In the genomic region with DNA sequence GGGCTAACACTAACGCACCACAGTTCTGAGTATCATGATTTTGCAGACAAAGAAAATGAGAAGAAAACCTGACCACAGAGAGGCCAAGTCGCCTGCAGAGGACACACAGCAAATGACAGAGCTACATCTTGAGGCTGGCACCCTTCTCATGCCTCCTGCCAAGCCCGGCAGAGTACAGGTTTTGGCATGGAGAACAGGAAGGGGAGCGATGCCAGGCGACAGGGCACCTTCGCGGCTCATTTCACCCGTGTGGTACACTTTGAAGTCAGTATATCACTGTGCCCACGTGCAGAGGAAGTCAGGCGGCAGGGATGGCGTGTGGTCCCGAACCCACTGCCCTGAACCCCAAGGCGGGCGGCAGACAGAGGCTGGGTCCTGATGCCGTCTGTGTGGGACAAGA, we compare ENCODE assay signal across 18 mouse cellular contexts. TPM values are rescaled to one million over a fixed set of nuclear protein-coding genes. Genes with fewer than 3 reads are reported as not detected.
DNase-seq lines count a peak whose midpoint lies in the region; ATAC-seq lines count a peak whose summit lies in the region.
"Had no signal": no experiment of that assay in that cellular context is flagged by ENCODE, and none has a peak within 500 bp of the region (broad histone marks: within the 10 kb centered on the region; RNA-seq: fewer than 3 reads in every experiment).

No protein-coding gene starts in this region.

- H3K9me3 ChIP-seq in limb, embryonic 13.5 days, result no peaks in the 10 kb centered on the region
- H3K9me3 ChIP-seq in limb, embryonic 10.5 days (replicated peaks), result no peaks in the 10 kb centered on the region
- H3K9me3 ChIP-seq: forebrain, embryonic 12.5 days; heart, embryonic 10.5 days; hindbrain, embryonic 12.5 days; neural tube, embryonic 13.5 days had no signal

- H3K27me3 ChIP-seq in limb, embryonic 13.5 days, result no peaks in the 10 kb centered on the region
- no peaks in the 10 kb centered on the region for H3K27me3 ChIP-seq in limb, embryonic 10.5 days (ENCODE audit: low read depth, poor library complexity, severe bottlenecking)
- H3K27me3 ChIP-seq: forebrain, embryonic 12.5 days; hindbrain, embryonic 12.5 days; neural tube, embryonic 13.5 days had no signal

- no peak overlapping the region for H3K27ac ChIP-seq in limb, embryonic 13.5 days
- H3K27ac ChIP-seq in limb, embryonic 10.5 days, result no peak overlapping the region
- H3K27ac ChIP-seq: forebrain, embryonic 12.5 days; gastrocnemius, adult 2 months; heart, embryonic 10.5 days; hindbrain, embryonic 12.5 days; neural tube, embryonic 13.5 days had no signal

- WGBS in limb, embryonic 13.5 days, result 84% methylated on average over 15 of the region's 15 CpGs
- 82% methylated on average over 15 of the region's 15 CpGs for WGBS in limb, embryonic 10.5 days

- H3K36me3 ChIP-seq in limb, embryonic 13.5 days, result no peaks in the 10 kb centered on the region
- no peaks in the 10 kb centered on the region for H3K36me3 ChIP-seq in limb, embryonic 10.5 days
- H3K36me3 ChIP-seq: forebrain, embryonic 12.5 days; heart, embryonic 10.5 days; hindbrain, embryonic 12.5 days; neural tube, embryonic 13.5 days had no signal

- no peak overlapping the region for H3K4me2 ChIP-seq in limb, embryonic 13.5 days (replicated peaks)
- H3K4me2 ChIP-seq: forebrain, embryonic 12.5 days; hindbrain, embryonic 12.5 days; neural tube, embryonic 13.5 days had no signal

- ATAC-seq in limb, embryonic 13.5 days (ENCODE audit: low FRiP score, low read depth), result no peak
- ATAC-seq: liver, postnatal 0 days had no signal

- DNase-seq in cerebellum, postnatal 25 days, result peak; percentile 62 to 66
- no peak for DNase-seq in cerebellum, adult 11-12 months
- DNase-seq in limb, embryonic 10.5 days (ENCODE audit: low spot score), result no peak
- DNase-seq in kidney, adult 8-10 months, result peak; percentile 71
- no peak for DNase-seq in thymus, adult 18-20 months
- no peak for DNase-seq in spleen, postnatal 14 days (ENCODE audit: low spot score in 2 of 2)
- DNase-seq: adrenal gland, postnatal 36 days; gastrocnemius, adult 2 months; layer of hippocampus, postnatal 36 days; liver, postnatal 0 days; lung, postnatal 10 days; midbrain, embryonic 14.5 days; thymus, postnatal 4 days had no signal

- H3K4me1 ChIP-seq in limb, embryonic 13.5 days, result peaks cover 8% of the 10 kb centered on the region
- H3K4me1 ChIP-seq in limb, embryonic 10.5 days, result peaks cover 8% of the 10 kb centered on the region

- H3K4me3 ChIP-seq in limb, embryonic 13.5 days, result no peak overlapping the region
- no peak overlapping the region for H3K4me3 ChIP-seq in limb, embryonic 10.5 days
- H3K4me3 ChIP-seq: forebrain, embryonic 12.5 days; gastrocnemius, adult 2 months; heart, embryonic 10.5 days; hindbrain, embryonic 12.5 days; neural tube, embryonic 13.5 days had no signal

- H3K9ac ChIP-seq in limb, embryonic 13.5 days, result peak overlapping the region; percentile 39; the same call in 1 of the 2 replicates
- H3K9ac ChIP-seq: forebrain, embryonic 12.5 days; hindbrain, embryonic 12.5 days; liver, postnatal 0 days; neural tube, embryonic 13.5 days had no signal

RNA-seq across cellular contexts. Expression of a gene that starts 7.9 kb away (rescaled TPM):
- 18.4 and 20.1 TPM in 2 replicates for polyA plus RNA-seq in limb, embryonic 13.5 days (2015; fragmentation: Nextera tagmentation; extraction: Ambion mirVana)
- polyA plus RNA-seq in limb, embryonic 10.5 days (2016; fragmentation: Nextera tagmentation; extraction: Ambion mirVana), result 13.8 and 15.2 TPM in 2 replicates

Comparison
In these comparisons a context has a peak if more than half of its experiments do, and no peak if none do; other contexts are left out.
1. DNase-seq: peak in cerebellum, postnatal 25 days (2 of 2) and kidney, adult 8-10 months (2 of 2); none in cerebellum, adult 11-12 months (single experiment), limb, embryonic 10.5 days (single experiment), thymus, adult 18-20 months (0 of 2) and spleen, postnatal 14 days (0 of 2).